Mouse (Mus musculus): ENCODE results near the gene Ctbp1. TPM values are rescaled to one million over a fixed set of nuclear protein-coding genes. Genes with fewer than 3 reads are reported as not detected.

Gene Ctbp1
- total RNA-seq, 4 experiments from 2014 or later, result 306 to 326 (median 313) TPM

DNA sequence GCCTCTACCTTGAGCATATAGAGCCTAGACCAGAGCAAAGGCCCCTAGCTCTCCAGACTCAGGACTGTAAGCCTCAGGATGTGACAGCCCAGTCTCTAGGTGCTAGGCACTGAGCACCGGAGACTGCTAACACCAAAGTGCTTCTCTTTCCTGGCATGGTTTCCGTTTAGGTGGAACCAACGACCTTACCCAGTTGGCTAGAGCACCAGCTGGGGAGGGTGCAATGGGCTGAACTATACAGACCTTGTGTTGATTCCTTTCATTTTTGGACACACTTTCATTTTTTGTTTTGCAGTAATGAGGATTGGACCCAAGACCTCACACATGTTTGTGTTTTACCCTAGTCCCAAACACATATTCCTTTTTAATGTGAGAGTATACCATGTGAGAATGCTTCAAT, 64.3 kb downstream of the Ctbp1 start:
- no peak for DNase-seq (ENCODE audit: low spot score in 2 of 2)

DNA sequence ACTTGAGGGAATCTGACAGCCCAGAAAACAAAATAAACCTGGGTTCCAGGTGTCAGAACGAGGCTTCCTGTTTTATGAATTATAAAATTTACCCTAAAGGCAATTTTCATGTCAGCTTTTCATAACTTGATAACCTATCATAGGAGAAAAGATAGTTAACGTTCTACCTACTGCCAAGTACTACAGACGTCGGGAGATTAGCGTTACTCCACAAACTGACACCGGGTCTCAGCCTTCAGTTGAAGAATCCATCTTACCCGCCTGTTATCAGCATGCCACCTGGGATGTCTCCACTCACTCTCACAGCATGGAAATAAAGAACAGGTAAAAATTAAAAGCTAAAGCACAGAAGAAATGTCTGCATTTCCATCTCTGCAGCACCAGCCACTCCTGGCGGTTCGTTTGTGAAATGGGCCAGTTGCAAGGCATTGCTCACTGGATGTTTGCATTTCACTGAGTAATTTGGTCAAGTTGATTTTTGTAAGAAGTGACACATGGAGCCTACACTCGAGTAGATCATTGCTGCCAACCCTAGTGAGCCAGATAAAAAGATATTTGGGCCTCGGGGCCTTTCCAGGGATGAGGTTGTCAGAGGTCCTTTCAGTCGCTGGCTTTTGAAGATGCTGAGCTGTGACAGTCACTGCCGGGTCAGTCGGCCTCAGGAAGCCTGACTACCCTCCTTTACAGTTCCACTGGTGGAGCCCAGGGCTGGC, 66.1 kb downstream of the Ctbp1 start:
- no peak for DNase-seq (ENCODE audit: low spot score in 2 of 2)

- DNase-seq (ENCODE audit: low spot score in 2 of 2), result no peak
These were observed 67.7 kb downstream of the Ctbp1 start for GRCm38 (mm10) chr5:33207136-33207535.

DNA sequence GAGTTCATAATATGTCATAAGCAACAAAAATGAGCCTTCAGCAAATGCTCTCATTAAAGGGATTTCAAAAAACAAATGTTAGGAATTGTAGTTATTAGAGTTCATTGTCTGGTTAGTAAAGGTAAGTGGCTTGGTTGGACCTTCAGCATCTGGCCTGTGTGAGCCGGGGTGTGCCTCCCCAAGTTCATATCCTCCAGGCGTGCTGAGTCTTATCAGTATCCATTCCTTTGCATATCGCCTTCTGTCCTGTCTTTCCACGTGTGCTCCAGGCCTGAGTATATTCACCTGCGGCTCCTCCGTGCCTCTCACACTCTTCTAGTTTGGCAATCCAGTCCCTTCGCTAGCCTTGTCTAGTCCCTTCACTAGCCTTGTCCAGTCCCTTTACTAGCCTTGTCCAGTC, 68.5 kb downstream of the Ctbp1 start:
- no peak for DNase-seq (ENCODE audit: low spot score in 2 of 2)

GRCm38 (mm10) chr5:33204284-33204683, 70.5 kb downstream of the Ctbp1 start:
- no peak for DNase-seq (ENCODE audit: low spot score in 2 of 2)

- DNase-seq (ENCODE audit: low spot score in 2 of 2), result peak in 1 of 2 experiments; percentile 76
These were observed 71.0 kb downstream of the Ctbp1 start for GRCm38 (mm10) chr5:33203691-33204242.

- no peak for DNase-seq (ENCODE audit: low spot score in 2 of 2)
These were observed 71.6 kb downstream of the Ctbp1 start for GRCm38 (mm10) chr5:33203171-33203565.

GRCm38 (mm10) chr5:33202516-33203170, 72.2 kb downstream of the Ctbp1 start:
- DNase-seq (ENCODE audit: low spot score in 2 of 2), result no peak

DNA sequence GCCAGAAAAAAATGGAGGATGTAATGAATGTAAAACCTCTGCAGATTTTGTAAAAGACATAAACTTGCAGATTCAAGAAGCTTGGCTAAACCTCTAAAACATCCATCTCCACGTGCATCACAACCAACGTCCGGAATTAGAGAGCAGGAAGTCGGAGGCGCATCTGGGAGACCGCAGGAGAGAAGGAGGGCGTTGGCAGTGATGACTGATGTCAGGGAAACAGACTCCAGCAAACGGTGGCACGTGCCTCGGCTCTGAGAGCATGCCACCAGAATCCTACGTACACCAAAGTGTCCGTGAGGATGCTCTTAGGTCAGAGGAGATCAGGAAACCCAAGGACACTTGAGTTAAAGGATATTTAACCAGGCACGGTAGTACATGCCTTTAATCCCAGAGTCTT, 73.1 kb downstream of the Ctbp1 start:
- no peak for DNase-seq (ENCODE audit: low spot score in 2 of 2)

DNA sequence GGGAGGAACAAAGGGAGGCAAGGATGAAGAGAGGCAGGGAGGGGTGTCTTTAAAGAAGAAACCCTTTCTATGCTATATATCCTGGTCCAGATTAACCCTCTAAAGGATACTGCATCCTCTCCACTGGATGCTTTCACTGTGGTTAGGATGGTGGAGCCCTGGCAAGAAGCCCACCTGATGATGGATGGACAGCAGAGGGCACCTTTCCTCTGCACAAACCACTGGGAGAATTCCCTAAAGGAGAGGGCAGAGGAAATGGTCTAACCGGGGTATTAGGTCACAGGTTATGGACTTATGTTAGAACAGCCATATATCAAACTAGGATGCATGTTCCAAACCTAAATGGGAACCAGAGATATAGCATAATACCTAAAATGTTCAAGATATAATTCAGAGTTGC, 74.7 kb downstream of the Ctbp1 start:
- DNase-seq (ENCODE audit: low spot score in 2 of 2), result no peak

Other genes starting within 250 kb of the Ctbp1 start
- gene Slc5a1, start 170.8 kb downstream of the Ctbp1 start, total RNA-seq (2022), result not detected
- under 1 TPM in 1 of 4 experiments, not detected in 3; 0.46 TPM for gene Spon2, start 56.5 kb downstream of the Ctbp1 start, total RNA-seq (2022)
- 100 to 1,000 TPM in 1 of 4 experiments, 10 to 100 TPM in 3; 91.7 to 104 (median 98.1) TPM for gene Maea, start 60.5 kb upstream of the Ctbp1 start, total RNA-seq (2022)
- gene Uvssa, start 103.6 kb upstream of the Ctbp1 start, total RNA-seq (2022), result 1 to 10 TPM; 7.2 to 8.5 (median 8.0) TPM
- not detected for gene Nkx1-1, start 159.0 kb upstream of the Ctbp1 start, total RNA-seq (2022)